Mouse (Mus musculus): ENCODE results near the gene Get4. TPM values are rescaled to one million over a fixed set of nuclear protein-coding genes. Genes with fewer than 3 reads are reported as not detected.

Get4 gene
- total RNA-seq, 2 experiments from 2014 or later, result 81.9 to 87.1 TPM

GRCm38 (mm10) chr5:139314941-139315642, 63.0 kb downstream of the Get4 start:
- no peak for DNase-seq (ENCODE audit: low spot score in 2 of 2)

- no peak for DNase-seq (ENCODE audit: low spot score in 2 of 2)
Measured at GRCm38 (mm10) chr5:139316982-139317675, 65.0 kb downstream of the Get4 start.

- no peak for DNase-seq (ENCODE audit: low spot score in 2 of 2)
Measured at GRCm38 (mm10) chr5:139317751-139318504, 65.8 kb downstream of the Get4 start.

Other genes with a start within 250 kb of the Get4 start
- 1 to 10 TPM; 3.9 to 5.1 TPM for gene Prkar1b, start 102.3 kb upstream of the Get4 start, total RNA-seq (2021)
- 10 to 100 TPM; 10.3 to 10.4 TPM for gene Dnaaf5, start 102.1 kb upstream of the Get4 start, total RNA-seq (2021)
- gene Sun1, start 51.7 kb upstream of the Get4 start, total RNA-seq (2021), result 10 to 100 TPM; 61.6 to 63.6 TPM
- gene Adap1, start 73.3 kb downstream of the Get4 start, total RNA-seq (2021), result 1 to 10 TPM; 5.4 to 6.9 TPM
- gene Cox19, start 99.1 kb downstream of the Get4 start, total RNA-seq (2021), result 10 to 100 TPM; 58.0 to 61.4 TPM
- gene Cyp2w1, start 100.3 kb downstream of the Get4 start, total RNA-seq (2021), result not detected
- gene Gpr146, start 125.4 kb downstream of the Get4 start, total RNA-seq (2021), result 10 to 100 TPM in 1 of 2 experiments, 1 to 10 TPM in 1; 8.8 to 10.2 TPM
- under 1 TPM; 0.80 to 0.88 TPM for gene C130050O18Rik, start 153.0 kb downstream of the Get4 start, total RNA-seq (2021)
- gene Gper1, start 170.8 kb downstream of the Get4 start, total RNA-seq (2021), result 1 to 10 TPM; 3.9 to 4.4 TPM
- gene 3110082I17Rik, start 208.2 kb downstream of the Get4 start, total RNA-seq (2021), result 10 to 100 TPM; 12.3 to 12.6 TPM
- gene Zfand2a, start 232.2 kb downstream of the Get4 start, total RNA-seq (2021), result 10 to 100 TPM; 13.6 to 13.7 TPM

Measured in gastrocnemius, postnatal 4 days (tissue).